Mouse (Mus musculus) olfactory bulb, adult 2 months (tissue): ENCODE measurements around the gene Ccdc141.

Experiments used
- CTCF ChIP-seq: fragments of 200-500 bp; IDR thresholded peaks from 2 replicates; pipeline ENCODE4 v1.5.1; 2012; ENCODE audit warnings: low read depth, mild to moderate bottlenecking, low read length, moderate library complexity; ENCODE audit not compliant: insufficient read depth
- POLR2A ChIP-seq: fragments of 200-500 bp; IDR thresholded peaks from 2 replicates; pipeline ENCODE4 v1.6.1; 2012; ENCODE audit warnings: mild to moderate bottlenecking, low read depth, low read length, moderate library complexity; ENCODE audit not compliant: insufficient read depth

GRCm38 (mm10) chr2:77074373-77074772 is 96.1 kb downstream of the Ccdc141 start:
- TF ChIP-seq CTCF (no peak), POLR2A (no peak)
